In the genomic region with DNA sequence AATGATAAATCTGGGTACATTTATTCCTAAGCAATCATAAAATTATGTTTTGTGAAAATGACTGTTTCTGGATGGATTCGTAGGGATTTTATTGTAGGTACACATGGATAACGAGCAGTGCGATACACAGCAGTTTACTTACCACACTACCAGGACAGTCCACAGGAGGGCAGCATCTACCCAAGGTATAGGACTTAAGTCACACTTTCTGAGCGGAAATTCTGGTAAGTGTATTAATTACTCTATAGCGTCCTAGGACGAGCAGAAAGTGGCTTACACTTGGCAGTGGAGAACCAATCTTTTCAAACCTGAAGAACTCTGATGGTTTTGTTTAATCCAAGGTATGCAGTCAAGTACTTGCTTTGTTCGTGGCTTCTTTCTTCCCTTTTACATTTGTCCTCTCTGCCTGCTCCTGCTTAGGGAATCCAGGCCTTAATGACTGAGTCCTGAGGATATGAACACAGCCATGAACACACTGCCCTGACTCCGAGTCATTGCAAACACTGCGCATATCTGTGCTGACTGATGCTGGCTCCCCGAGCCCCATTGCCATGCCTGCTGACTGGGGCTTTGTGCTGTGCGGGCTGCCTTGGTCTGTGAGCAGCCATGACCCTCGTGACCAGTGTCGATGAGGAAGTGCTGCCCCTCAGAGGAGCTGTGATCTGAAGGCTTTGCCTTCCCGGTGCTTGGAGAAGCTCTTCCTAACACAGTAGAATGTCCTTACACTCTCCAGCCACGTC, we compare ENCODE assay signal across 8 mouse cellular contexts.
A peak's percentile ranks its signal among the peaks of the same experiment; 100 is the strongest.
DNase-seq lines count a peak whose midpoint lies in the region; ATAC-seq lines count a peak whose summit lies in the region.

No protein-coding gene starts in this region.

- H3K4me2 ChIP-seq in hindbrain, embryonic 13.5 days: peak overlapping the region; percentile 48

- peak overlapping the region; percentile 56 for H3K9ac ChIP-seq in hindbrain, embryonic 13.5 days

- H3K36me3 ChIP-seq in hindbrain, embryonic 13.5 days: no peaks in the 10 kb centered on the region

- peak overlapping the region; percentile 28 for H3K4me3 ChIP-seq in hindbrain, embryonic 13.5 days

- H3K4me1 ChIP-seq in hindbrain, embryonic 13.5 days (replicated peaks): peaks cover 12% of the 10 kb centered on the region

- peak; percentile 86 for ATAC-seq in hindbrain, embryonic 13.5 days (ENCODE audit: low FRiP score)

- peak; percentile 84 for DNase-seq in R1 (ENCODE audit: low read depth, low spot score)
- DNase-seq in cerebellum, postnatal 25 days: peak; percentile 77 to 92
- DNase-seq in frontal cortex, postnatal 14 days (ENCODE audit: low spot score in 2 of 2): peak; percentile 63 to 93
- peak; percentile 90 to 93 for DNase-seq in layer of hippocampus, postnatal 14 days (ENCODE audit: low spot score in 2 of 2)
- DNase-seq in lung, postnatal 10 days: peak; percentile 89
- peak; percentile 66 for DNase-seq in ovary, postnatal 36 days (ENCODE audit: low spot score)
- peak; percentile 82 for DNase-seq in thymus, postnatal 14 days

- no peaks in the 10 kb centered on the region for H3K9me3 ChIP-seq in hindbrain, embryonic 13.5 days

- H3K27me3 ChIP-seq in hindbrain, embryonic 13.5 days: no peaks in the 10 kb centered on the region

- H3K27ac ChIP-seq in hindbrain, embryonic 13.5 days: peak overlapping the region; percentile 79

- WGBS in hindbrain, embryonic 13.5 days: 12% methylated on average over 15 of the region's 15 CpGs

Comparison
In these comparisons a context has a peak if more than half of its experiments do, and no peak if none do; other contexts are left out.
1. Peak in every context shown above with its lines: DNase-seq, ATAC-seq, H3K4me3 ChIP-seq and H3K27ac ChIP-seq.